Mouse (Mus musculus) midbrain, embryonic 12.5 days (tissue): ENCODE results near the gene Spop. TPM values are rescaled to one million over a fixed set of nuclear protein-coding genes. Genes with fewer than 3 reads are reported as not detected.

ENCODE experiments used
- ATAC-seq: fragments of 200-750 bp; cut with Nextera tagmentation; 2 replicates; pipeline ENCODE4 v1.8.0; 2017; ENCODE audit warnings: low read depth, moderate TSS enrichment, moderate library complexity; ENCODE audit not compliant: low FRiP score
- H3K27ac ChIP-seq: fragments of 300-500 bp; sonication (generic); replicated peaks from 2 replicates; pipeline ENCODE4 v1.5.1; 2016; ENCODE audit warnings: mild to moderate bottlenecking
- H3K27me3 ChIP-seq: fragments of 300-500 bp; sonication (generic); 2 replicates; pipeline ENCODE4 v1.6.1; 2016; ENCODE audit warnings: mild to moderate bottlenecking
- H3K36me3 ChIP-seq: fragments of 300-500 bp; sonication (generic); 2 replicates; pipeline ENCODE4 v1.6.1; 2016
- H3K4me1 ChIP-seq: fragments of 300-500 bp; sonication (generic); 2 replicates; pipeline ENCODE4 v1.6.1; 2016
- H3K4me2 ChIP-seq: fragments of 300-500 bp; sonication (generic); replicated peaks from 2 replicates; pipeline ENCODE4 v1.6.1; 2016; ENCODE audit warnings: mild to moderate bottlenecking, moderate library complexity
- H3K4me3 ChIP-seq: fragments of 300-500 bp; sonication (generic); 2 replicates; pipeline ENCODE4 v1.5.1; 2016; ENCODE audit warnings: mild to moderate bottlenecking
- H3K9ac ChIP-seq: fragments of 300-500 bp; sonication (generic); replicated peaks from 2 replicates; pipeline ENCODE4 v1.6.1; 2016; ENCODE audit warnings: mild to moderate bottlenecking, moderate library complexity
- H3K9me3 ChIP-seq: fragments of 300-500 bp; sonication (generic); 2 replicates; pipeline ENCODE4 v1.6.1; 2016; ENCODE audit warnings: mild to moderate bottlenecking
- WGBS: fragments of 180-500 bp; shearing (Covaris S2); methylation state at CpG from one replicate; pipeline ENCODE4 v1.1.7; 2016; 5-methylcytosine and 5-hydroxymethylcytosine counted together
- polyA plus RNA-seq: library from polyadenylated mRNA; unstranded; fragments of >200 nt; fragmentation: Nextera tagmentation; extraction: Ambion mirVana; gene quantifications from 2 replicates; pipeline ENCODE4 v1.2.1, GENCODE M21; 2016

Gene Spop
- polyA plus RNA-seq, 1 experiment from 2014 or later: 200 TPM

- H3K27me3 ChIP-seq: peaks cover 45% of the 10 kb centered on the region
- peaks cover 4% of the 10 kb centered on the region; the same call in 1 of the 2 replicates for H3K4me1 ChIP-seq
These were observed 93.3 kb downstream of the Spop start for GRCm38 (mm10) chr11:95507041-95507716.

GRCm38 (mm10) chr11:95507785-95508184 lies 93.9 kb downstream of the Spop start:
- Histone ChIP-seq H3K27me3 (peaks cover 51% of the 10 kb centered on the region), H3K36me3 (no peaks in the 10 kb centered on the region), H3K4me2 (no peak overlapping the region), H3K27ac (no peak overlapping the region), H3K9me3 (no peaks in the 10 kb centered on the region), H3K4me1 (peaks cover 4% of the 10 kb centered on the region; the same call in 1 of the 2 replicates), H3K9ac (no peak overlapping the region), H3K4me3 (no peak overlapping the region)
- 80% methylated on average over 5 of the region's 5 CpGs for WGBS
- no peak for ATAC-seq

More at GRCm38 (mm10) chr11:95507041-95507716, 93.3 kb downstream of the Spop start:
- no peak overlapping the region for H3K4me2 ChIP-seq
- H3K4me3 ChIP-seq: no peak overlapping the region
- no peak for ATAC-seq
- WGBS: 53% methylated on average over 12 of the region's 12 CpGs
- no peaks in the 10 kb centered on the region for H3K36me3 ChIP-seq
- H3K27ac ChIP-seq: no peak overlapping the region
- no peaks in the 10 kb centered on the region for H3K9me3 ChIP-seq
- no peak overlapping the region for H3K9ac ChIP-seq

- H3K9me3 ChIP-seq: no peaks in the 10 kb centered on the region
- H3K27ac ChIP-seq: no peak overlapping the region
- no peaks in the 10 kb centered on the region for H3K36me3 ChIP-seq
- no peak overlapping the region for H3K9ac ChIP-seq
- no peak for ATAC-seq
- H3K27me3 ChIP-seq: peaks cover 57% of the 10 kb centered on the region
- H3K4me3 ChIP-seq: no peak overlapping the region
- H3K4me2 ChIP-seq: no peak overlapping the region
- peaks cover 7% of the 10 kb centered on the region; the same call in 1 of the 2 replicates for H3K4me1 ChIP-seq
- 50% methylated on average over 13 of the region's 13 CpGs for WGBS
These were observed 94.5 kb downstream of the Spop start for GRCm38 (mm10) chr11:95508211-95508926.

- WGBS: 70% methylated on average over 6 of the region's 6 CpGs
- Histone ChIP-seq H3K4me3 (no peak overlapping the region), H3K9ac (no peak overlapping the region), H3K9me3 (no peaks in the 10 kb centered on the region), H3K4me1 (peaks cover 16% of the 10 kb centered on the region), H3K27ac (no peak overlapping the region), H3K36me3 (no peaks in the 10 kb centered on the region), H3K4me2 (no peak overlapping the region), H3K27me3 (peaks cover 66% of the 10 kb centered on the region)
- ATAC-seq: no peak
These were observed 95.3 kb downstream of the Spop start for GRCm38 (mm10) chr11:95509126-95509717.

- Histone ChIP-seq H3K9me3 (no peaks in the 10 kb centered on the region), H3K4me3 (no peak overlapping the region), H3K36me3 (no peaks in the 10 kb centered on the region), H3K4me1 (peaks cover 29% of the 10 kb centered on the region), H3K27me3 (peaks cover 77% of the 10 kb centered on the region), H3K9ac (no peak overlapping the region), H3K27ac (no peak overlapping the region), H3K4me2 (no peak overlapping the region)
- 94% methylated on average over 12 of the region's 12 CpGs for WGBS
- no peak for ATAC-seq
These were observed 96.8 kb downstream of the Spop start for GRCm38 (mm10) chr11:95510631-95511030.

GRCm38 (mm10) chr11:95511919-95512318 lies 98.0 kb downstream of the Spop start:
- no peaks in the 10 kb centered on the region for H3K9me3 ChIP-seq
- H3K36me3 ChIP-seq: no peaks in the 10 kb centered on the region
- no peak overlapping the region for H3K27ac ChIP-seq
- peaks cover 89% of the 10 kb centered on the region for H3K27me3 ChIP-seq
- WGBS: 88% methylated on average over 1 of the region's 1 CpGs
- no peak overlapping the region for H3K4me3 ChIP-seq
- no peak overlapping the region for H3K9ac ChIP-seq
- H3K4me1 ChIP-seq: peaks cover 42% of the 10 kb centered on the region
- ATAC-seq: no peak
- no peak overlapping the region for H3K4me2 ChIP-seq

- 80% methylated on average over 6 of the region's 6 CpGs for WGBS
- no peaks in the 10 kb centered on the region for H3K9me3 ChIP-seq
- H3K4me2 ChIP-seq: no peak overlapping the region
- peaks cover 45% of the 10 kb centered on the region for H3K4me1 ChIP-seq
- H3K27ac ChIP-seq: no peak overlapping the region
- peaks cover 90% of the 10 kb centered on the region for H3K27me3 ChIP-seq
- H3K4me3 ChIP-seq: no peak overlapping the region
- no peak overlapping the region for H3K9ac ChIP-seq
- no peak for ATAC-seq
- no peaks in the 10 kb centered on the region for H3K36me3 ChIP-seq
These were observed 98.5 kb downstream of the Spop start for GRCm38 (mm10) chr11:95512383-95512782.

- peak overlapping the region; percentile 52 for H3K4me3 ChIP-seq
- under 1% methylated on average over 66 of the region's 66 CpGs for WGBS
- no peaks in the 10 kb centered on the region for H3K9me3 ChIP-seq
- no peaks in the 10 kb centered on the region for H3K36me3 ChIP-seq
- 0 out of 2 replicates have a peak, but pooled peaks have one; percentile 12 for ATAC-seq
- peaks cover 41% of the 10 kb centered on the region for H3K4me1 ChIP-seq
- H3K9ac ChIP-seq: peak overlapping the region; percentile 48
- H3K27ac ChIP-seq: no peak overlapping the region
- peaks cover 94% of the 10 kb centered on the region for H3K27me3 ChIP-seq
- peak overlapping the region; percentile 96 for H3K4me2 ChIP-seq
These were observed 99.8 kb downstream of the Spop start for GRCm38 (mm10) chr11:95513461-95514297.

GRCm38 (mm10) chr11:95514298-95514861 lies 100.5 kb downstream of the Spop start, which contains the start of gene Nxph3:
Gene Nxph3 (minus strand): TSS chr11:95514570.
- under 1% methylated on average over 62 of the region's 66 CpGs for WGBS
- Histone ChIP-seq H3K4me1 (peaks cover 41% of the 10 kb centered on the region), H3K27me3 (peaks cover 93% of the 10 kb centered on the region)

GRCm38 (mm10) chr11:95515376-95516323 lies 101.8 kb downstream of the Spop start:
- Histone ChIP-seq H3K27ac (peak overlapping the region; percentile 49; the same call in 1 of the 2 replicates), H3K4me3 (no peak overlapping the region), H3K36me3 (no peaks in the 10 kb centered on the region), H3K27me3 (peaks cover 89% of the 10 kb centered on the region), H3K9ac (no peak overlapping the region), H3K9me3 (no peaks in the 10 kb centered on the region), H3K4me1 (peaks cover 45% of the 10 kb centered on the region), H3K4me2 (no peak overlapping the region)
- ATAC-seq: no peak
- WGBS: 32% methylated on average over 17 of the region's 17 CpGs

More at GRCm38 (mm10) chr11:95514298-95514861, 100.5 kb downstream of the Spop start, which contains the start of gene Nxph3:
- ATAC-seq: peak; percentile 48
- no peak within 1 kb of the TSS for H3K27ac ChIP-seq
- no peaks in the 10 kb centered on the region for H3K36me3 ChIP-seq
- H3K4me3 ChIP-seq: peak within 1 kb of the TSS; percentile 52
- peak within 1 kb of the TSS; percentile 48 for H3K9ac ChIP-seq
- peak within 1 kb of the TSS; percentile 96 for H3K4me2 ChIP-seq
- no peaks in the 10 kb centered on the region for H3K9me3 ChIP-seq
